Mouse (Mus musculus): ENCODE data around the gene Olfml1. TPM values are rescaled to one million over a fixed set of nuclear protein-coding genes. Genes with fewer than 3 reads are reported as not detected.

The Olfml1 gene
- total RNA-seq (2014; fragmentation: Nextera tagmentation) = not detected in 2 replicates
- total RNA-seq (2017) = not detected in 2 replicates

DNA sequence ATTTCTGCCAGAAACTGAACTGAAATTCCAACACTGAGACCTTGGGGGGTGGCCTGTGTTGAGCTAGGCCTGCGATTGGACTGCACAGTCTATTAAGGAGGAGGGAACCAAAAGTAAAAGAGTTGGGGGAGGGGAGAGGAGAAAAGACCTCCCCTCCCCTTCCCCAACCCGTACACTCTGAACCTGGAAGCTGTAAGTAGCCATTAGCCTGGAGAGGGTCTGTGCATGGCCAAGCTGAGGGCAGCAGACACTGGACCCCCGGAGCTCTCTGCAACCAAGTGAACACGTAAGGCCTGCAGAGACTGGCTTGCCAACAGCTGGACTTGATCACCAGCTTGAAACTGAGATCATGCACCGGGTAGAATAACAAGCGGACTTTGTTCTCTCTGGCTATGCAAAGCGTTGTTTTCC, at the start of gene Olfml1:
Olfml1 (plus strand) TSS at position 186 of the 411 bp plus-strand sequence.
- no peak for ATAC-seq (replicated peaks; ENCODE audit: low FRiP score, low TSS enrichment, poor library complexity, severe bottlenecking)

DNA sequence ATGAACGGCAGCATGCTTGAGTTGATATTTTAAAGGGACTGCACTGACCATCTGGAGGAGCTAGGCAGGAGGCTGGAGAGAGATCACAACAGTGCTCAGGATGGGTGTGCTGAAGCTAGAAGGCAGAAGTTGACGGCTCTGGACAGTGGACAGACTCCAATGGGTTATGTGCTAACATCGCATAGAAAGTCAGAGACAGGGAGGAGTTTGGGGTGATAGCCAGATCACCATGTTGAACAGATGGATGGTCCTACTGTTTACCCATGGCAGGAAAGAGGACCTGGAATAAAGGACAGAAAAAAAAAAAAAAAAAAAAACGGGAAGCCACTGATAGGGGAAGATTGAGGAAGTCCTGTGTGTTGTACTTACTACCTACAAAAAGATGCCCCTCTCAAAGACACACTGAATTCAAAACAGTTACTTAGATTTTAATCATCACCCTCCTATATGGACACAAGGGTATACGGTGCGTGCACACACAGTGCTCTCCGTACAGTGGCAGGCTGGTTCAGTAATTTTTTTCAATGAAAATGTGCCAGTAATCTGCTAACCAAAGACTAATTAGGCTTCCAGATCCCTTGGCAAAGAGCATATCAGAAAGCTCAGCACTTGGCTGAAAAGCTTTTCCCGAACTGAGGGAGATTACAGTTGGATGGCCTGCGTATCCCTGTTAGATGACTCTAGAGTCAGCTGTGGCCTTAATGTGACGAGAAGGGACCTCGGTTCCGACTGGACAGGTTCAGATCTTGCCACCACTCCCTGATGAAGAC, 47.8 kb upstream of the Olfml1 start:
- no peak for ATAC-seq (replicated peaks; ENCODE audit: low FRiP score, low TSS enrichment, poor library complexity, severe bottlenecking)

DNA sequence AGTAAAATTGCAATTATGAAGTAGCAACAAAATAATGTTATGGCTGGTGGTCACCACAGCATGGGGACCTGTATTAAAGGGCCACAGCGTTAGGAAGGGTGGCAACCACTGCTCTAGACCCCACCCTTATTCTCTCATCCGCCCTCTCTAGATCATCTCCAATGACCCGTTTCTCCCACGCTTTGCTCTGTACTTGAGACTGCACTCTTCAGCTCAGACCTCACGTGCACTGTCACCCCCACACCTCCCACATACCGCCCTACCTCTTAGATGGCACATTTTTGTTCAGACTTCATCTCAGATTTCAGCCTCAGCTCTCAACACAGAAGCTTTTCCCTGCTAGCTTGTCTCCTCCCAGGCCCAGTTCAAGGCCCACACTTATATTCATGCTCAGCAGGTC, 45.8 kb upstream of the Olfml1 start:
- no peak for ATAC-seq (replicated peaks; ENCODE audit: low FRiP score, low TSS enrichment, poor library complexity, severe bottlenecking)

DNA sequence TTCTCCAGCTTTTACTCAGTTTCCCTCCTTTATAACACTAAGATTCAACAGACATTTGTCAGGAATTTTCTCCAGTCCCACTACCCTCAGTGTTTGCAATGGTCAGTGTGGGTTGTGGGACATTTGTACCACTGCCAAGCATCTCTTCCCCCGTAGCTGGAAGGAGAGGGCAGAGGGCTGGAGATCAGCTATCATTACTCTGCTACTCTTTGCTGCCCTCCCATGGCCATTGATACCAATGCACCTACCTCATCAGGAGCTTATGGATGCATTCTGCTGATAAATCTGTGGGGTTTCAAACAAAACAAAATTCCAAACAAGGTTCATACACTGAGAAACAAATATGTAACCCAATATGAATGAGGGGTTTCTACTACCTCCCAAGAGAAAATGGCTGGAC, 40.9 kb upstream of the Olfml1 start:
- ATAC-seq (replicated peaks; ENCODE audit: low FRiP score, low TSS enrichment, poor library complexity, severe bottlenecking) = peak; percentile 86

DNA sequence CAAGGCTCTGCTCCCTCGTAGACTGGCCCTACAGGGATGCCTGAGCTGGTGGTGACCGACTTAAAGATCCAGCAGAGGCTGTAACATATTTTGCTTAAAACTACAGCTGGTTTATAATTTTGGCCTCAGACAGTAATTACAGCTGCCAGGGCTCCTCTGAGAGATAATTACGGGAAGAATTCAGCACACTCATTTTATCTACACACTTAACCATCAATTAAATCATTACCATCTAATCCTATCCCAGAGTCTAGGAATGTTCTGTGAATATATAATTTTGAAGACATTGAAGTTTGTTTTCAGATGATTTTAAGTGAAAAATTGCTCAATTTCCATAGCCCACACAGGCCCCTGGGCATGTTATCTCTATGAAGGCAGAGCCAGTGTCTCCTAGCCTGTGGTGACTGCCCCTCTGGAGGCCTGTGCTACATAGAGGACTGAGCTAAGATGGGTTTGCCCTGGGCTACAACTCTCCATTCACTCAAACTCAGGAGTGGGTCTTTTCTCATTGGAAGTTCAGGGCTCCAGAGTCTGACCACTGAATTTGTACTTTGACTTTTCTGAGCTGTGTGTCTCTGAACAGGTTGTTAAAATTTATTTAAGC, 39.0 kb upstream of the Olfml1 start:
- 0 out of 2 replicates have a peak, but pooled peaks have one; percentile 53 for ATAC-seq (replicated peaks; ENCODE audit: low FRiP score, low TSS enrichment, poor library complexity, severe bottlenecking)

DNA sequence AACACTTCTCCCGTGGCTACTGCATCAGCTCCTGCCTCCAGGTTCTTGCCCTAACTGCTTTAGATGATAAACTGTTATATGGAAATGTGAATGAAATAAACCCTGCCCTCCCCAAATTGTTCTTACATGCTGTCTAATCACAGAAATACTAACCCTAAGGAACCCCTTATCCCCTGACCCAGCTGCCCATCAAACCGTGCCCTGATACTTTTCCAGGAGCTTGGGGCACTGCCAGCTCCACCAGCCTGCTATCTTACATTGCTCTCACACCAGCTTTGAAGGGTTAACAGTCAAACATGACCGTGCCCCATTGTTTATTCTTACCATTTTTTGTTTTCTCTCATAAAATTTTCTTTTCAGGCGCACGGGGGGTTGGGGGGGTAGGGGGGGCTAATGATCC, 37.9 kb upstream of the Olfml1 start:
- ATAC-seq (replicated peaks; ENCODE audit: low FRiP score, low TSS enrichment, poor library complexity, severe bottlenecking) = peak; percentile 66

DNA sequence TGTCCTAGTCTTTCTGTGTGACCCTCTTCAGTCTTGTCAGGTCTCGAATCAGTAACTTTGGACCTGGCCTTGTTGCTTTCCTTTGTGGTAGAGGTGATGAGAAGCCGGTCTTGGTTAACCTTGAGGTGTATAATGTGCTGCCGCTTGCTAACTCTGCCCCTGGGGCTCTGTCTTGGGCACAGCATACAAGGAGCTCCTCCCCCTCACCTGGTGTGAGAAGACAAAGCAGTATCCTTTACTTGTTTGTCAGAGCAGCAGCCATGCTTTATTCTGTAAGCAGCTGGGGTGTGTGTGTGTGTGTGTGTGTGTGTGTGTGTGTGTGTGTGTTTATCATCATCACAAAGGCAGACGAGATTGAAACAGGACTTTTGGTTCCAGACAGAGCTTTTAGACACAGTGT, 31.9 kb upstream of the Olfml1 start:
- ATAC-seq (replicated peaks; ENCODE audit: low FRiP score, low TSS enrichment, poor library complexity, severe bottlenecking) = no peak

DNA sequence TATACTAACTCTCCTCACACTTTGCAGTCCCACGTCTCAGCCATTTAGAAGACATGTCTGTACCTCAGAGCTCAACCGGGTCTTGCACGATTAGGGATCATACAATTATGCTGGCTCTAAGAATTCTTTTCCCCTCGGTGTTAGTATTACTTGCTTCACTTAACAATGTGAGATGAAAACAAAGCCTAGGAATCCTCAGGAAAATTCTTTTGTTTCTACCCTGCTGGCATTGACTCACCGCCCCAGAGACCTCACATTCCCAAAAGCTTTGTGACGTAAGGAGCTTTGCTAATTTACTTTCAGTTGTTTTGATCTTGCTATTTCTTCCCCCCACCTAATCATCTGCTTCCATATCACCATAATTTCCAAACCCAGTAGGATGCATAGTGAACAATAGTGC, 30.7 kb upstream of the Olfml1 start:
- no peak for ATAC-seq (replicated peaks; ENCODE audit: low FRiP score, low TSS enrichment, poor library complexity, severe bottlenecking)

DNA sequence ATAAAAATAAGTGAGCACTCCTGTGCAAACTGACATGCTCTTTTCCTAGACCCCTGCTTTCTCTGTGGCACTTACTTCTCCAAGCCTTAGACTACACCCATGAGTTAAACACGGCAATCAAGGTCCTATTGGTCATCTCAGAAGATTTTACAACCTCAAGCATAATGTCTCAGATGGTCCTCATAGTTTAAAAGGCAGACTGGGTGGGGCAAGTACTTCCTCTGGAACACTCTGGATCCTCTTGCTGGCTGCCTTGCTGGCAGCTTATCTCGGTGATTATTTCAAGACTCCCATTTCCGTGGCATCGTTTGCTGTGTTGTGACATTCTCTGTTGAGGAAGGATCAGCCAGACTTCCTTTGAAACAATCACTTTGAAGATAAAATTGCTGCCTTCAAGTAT, 27.2 kb upstream of the Olfml1 start:
- ATAC-seq (replicated peaks; ENCODE audit: low FRiP score, low TSS enrichment, poor library complexity, severe bottlenecking) = no peak

DNA sequence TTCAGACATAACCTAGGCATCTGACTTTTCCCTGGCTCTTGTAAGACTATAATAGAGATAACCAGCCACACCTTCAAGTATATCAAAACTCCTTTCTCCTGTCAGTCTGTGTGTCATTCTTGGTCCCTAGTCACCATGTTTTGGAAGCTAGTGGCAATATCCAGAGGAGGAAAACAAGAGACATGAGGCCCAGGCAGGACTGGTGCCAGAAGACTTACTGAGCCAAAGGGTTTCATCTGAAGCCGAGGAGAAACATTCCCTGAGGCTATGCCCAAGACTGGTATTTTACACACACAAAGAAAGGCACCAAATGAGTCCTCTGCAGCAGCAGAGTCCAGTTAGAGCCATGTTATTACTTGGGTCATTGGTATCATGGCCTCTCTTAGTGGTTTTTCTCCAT, 22.2 kb upstream of the Olfml1 start:
- ATAC-seq (replicated peaks; ENCODE audit: low FRiP score, low TSS enrichment, poor library complexity, severe bottlenecking) = no peak

DNA sequence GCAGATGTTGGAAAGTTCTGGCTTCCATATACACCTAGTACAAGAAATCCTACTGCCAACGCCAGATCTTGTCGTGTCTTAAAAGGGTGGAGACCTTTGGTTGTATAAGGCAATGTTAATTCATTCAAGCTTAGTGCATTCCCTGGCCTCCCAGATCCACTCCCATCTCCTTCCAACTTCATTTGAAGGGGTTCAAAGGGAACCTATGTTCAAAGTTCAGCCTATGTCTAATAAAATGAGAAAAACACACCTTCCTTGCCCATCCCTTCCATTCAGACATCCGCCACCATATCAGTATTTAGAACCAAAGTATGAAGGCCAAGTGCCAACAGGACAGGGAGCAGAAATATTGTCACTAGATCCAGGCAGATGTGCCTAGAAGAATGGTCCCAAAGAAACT, 19.4 kb upstream of the Olfml1 start:
- no peak for ATAC-seq (replicated peaks; ENCODE audit: low FRiP score, low TSS enrichment, poor library complexity, severe bottlenecking)

DNA sequence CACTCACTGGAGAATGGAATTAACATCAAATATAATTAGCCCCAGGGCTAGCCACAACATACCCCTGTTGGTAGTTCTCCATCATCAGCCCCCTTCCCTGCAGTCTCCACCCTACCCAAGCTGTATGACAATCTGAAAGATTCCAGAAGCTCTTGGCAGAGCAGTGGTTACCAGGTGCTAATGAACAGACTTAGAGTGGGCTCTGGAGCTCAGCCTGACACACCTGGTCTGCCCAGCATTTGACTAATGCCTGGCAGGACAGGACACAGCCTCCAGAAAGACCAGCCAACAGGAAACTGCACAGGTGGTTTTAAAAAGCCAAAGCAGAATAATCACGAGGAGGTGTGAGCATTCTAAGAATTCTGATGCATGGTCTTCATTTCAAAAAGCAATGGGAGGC, 13.8 kb upstream of the Olfml1 start:
- no peak for ATAC-seq (replicated peaks; ENCODE audit: low FRiP score, low TSS enrichment, poor library complexity, severe bottlenecking)

DNA sequence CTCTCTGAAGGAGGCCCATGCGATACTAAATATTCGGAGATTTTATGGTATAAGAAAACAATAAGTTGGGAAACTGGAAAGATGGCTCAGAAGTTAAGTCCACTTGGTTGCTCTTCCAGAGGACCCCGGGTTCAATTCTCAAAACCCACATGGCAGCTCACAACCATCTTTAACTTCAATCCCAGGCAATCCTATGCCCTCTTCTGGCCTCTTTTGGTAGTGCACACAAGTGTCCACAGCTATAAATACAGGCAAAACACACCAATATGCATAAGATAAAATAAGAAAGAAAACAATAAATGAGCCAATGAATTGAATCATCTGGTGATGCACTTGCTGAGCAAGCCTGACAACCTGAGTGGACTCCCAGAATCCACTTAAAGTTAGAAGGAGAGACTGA, 11.3 kb upstream of the Olfml1 start:
- ATAC-seq (replicated peaks; ENCODE audit: low FRiP score, low TSS enrichment, poor library complexity, severe bottlenecking) = peak; percentile 75

DNA sequence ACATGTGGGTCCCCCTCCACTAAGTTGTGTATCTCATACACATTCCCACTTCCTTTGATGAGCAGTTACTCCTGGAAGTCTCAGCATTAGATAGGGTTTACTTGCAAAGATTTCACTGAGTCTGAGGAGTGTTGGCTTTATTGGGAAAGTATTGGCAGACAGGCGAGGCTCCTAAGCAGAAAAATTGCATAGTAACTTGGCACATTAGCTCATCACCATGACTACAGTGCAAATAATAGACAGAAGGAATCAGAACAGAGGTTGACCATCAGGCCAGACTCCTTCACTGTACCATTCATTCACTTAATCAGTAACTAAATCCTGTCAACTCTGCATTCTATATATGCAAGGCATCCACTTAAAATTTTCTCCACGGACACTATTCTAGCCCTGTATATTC, 6.6 kb upstream of the Olfml1 start:
- no peak for ATAC-seq (replicated peaks; ENCODE audit: low FRiP score, low TSS enrichment, poor library complexity, severe bottlenecking)

DNA sequence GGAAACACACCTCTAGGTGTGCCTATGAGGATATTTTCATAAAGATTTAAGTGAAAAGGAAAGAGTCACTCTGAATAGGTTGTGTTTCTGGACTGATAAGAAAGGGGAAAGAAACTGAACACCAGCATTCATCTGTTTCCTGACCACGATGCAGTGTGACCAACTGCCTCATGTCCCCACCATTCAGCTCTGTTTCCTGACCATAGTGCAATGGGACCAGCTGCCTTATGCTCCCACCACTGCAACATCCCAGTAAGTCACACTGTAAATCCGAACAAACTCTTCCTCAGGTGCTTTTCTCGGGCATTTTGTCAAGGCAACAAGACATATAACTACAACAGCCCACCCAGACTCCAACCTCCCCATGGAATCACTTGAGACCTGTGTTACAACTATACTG, 5.7 kb upstream of the Olfml1 start:
- no peak for ATAC-seq (replicated peaks; ENCODE audit: low FRiP score, low TSS enrichment, poor library complexity, severe bottlenecking)

DNA sequence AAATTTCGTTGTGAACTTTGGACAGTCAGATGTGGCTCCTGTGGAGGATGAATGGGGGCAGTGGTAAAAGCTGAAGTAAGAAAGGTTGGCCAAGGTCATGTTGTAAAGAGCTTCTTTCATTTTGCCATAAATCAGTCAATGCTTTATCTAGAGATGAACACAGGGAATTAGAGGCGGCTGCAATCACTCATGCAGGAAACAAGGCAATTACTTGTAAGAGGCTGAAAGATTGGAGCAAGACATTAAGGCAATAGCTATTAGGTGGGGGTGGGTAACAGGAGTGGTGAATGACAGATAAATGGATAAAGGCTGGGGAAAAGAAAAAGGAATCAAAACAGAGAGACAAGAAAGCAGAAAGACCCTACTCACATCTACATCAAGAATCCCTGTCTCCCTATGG, 3.5 kb upstream of the Olfml1 start:
- ATAC-seq (replicated peaks; ENCODE audit: low FRiP score, low TSS enrichment, poor library complexity, severe bottlenecking) = no peak

DNA sequence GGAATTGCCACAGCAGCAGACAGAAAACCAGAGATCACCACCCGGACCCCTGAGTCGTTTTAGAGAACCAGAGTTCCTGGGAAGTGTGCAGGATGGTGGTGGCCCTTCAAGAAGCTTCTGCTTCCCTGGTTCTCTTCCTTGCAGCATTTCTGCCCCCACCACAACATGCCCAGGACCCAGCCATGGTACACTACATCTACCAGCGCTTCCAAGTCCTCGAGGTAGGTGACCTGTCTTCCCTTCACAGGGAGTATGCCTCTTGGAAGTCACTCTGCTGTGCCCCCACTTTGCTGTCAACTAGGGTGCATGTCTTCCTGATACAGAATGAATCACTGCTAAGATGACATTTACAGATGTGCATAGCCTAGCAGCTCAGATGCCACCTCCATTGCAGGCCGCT, 428 bp downstream of the Olfml1 start:
- ATAC-seq (replicated peaks; ENCODE audit: low FRiP score, low TSS enrichment, poor library complexity, severe bottlenecking) = no peak

DNA sequence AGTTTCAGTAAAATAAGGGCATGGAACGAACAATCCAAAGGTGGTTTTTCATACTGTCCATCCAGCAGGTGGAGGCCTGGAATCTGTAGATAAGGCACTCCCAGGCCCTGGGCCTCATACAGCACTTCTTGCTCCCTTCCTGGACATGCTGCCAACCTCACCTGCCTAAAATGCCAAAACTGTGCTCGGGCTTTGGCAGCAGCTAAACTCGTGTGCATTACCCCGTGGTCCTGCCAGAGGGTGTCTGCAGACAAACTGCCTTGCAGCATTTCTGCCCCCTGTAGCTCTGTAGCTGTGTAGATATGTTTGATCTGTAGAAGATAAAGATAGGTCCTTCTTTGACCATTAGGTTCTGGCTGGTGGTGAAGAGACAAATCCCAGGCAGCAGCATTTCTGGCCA, 1.7 kb downstream of the Olfml1 start:
- ATAC-seq (replicated peaks; ENCODE audit: low FRiP score, low TSS enrichment, poor library complexity, severe bottlenecking) = no peak

DNA sequence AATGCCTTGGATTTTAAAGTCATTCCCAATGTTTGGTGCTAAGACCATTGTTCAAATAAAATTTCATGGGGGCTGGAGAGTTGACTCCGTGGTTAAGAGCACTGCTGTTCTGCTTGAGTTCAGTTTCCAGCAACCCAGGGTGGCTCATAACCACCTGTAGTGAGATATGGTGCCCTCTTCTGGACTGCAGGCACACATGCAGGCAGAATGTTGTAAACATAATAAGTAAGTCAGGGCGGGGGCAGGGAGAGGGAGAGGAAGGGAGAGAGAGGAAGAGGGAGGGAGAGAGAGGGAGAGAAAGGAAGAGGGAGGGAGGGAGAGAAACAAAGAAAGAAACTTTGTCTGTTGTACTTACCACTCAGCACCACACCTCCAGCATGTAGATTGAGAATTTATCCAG, 6.6 kb downstream of the Olfml1 start:
- peak; percentile 63; the same call in 1 of the 2 replicates for ATAC-seq (replicated peaks; ENCODE audit: low FRiP score, low TSS enrichment, poor library complexity, severe bottlenecking)

DNA sequence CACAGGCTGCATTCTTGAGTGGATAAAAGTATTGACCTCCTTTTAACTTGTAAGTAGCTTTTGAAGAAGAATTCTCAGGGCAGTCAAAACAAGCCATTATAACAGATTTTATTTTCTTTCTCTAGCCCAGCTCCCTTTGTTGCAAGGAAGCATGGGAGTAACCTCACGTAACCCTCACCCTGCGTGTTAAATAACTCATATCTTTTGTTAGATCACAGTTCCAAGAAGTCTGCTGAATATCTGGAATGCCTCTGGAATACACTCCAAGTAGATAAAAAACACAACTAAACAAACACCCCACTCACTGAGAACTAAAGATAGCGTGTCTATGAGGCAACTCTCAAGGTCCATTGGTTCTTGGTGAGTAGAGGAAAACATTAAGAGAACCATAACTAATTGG, 7.0 kb downstream of the Olfml1 start:
- no peak for ATAC-seq (replicated peaks; ENCODE audit: low FRiP score, low TSS enrichment, poor library complexity, severe bottlenecking)

DNA sequence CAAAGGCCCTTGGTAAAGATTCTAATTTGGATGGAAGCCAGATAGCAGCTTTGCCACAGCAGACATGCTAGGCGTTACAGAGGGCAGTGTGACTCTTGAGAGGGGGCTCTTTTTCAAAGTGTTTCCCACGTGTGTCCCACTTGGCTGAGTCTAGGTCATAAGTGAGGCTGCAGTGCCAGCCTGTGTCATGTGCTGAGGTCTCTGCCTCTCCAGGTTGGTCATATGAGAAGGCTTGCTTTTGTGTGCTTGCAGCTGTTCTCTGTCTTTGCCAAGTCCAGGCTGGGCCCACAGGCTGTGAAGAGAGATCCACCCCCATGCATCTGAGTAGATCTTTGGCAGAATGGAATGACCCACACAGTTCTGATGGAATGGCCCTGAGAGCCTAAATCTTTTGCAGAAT, 25.4 kb downstream of the Olfml1 start:
- ATAC-seq (replicated peaks; ENCODE audit: low FRiP score, low TSS enrichment, poor library complexity, severe bottlenecking) = no peak
